Mouse (Mus musculus) heart, adult 2 months (tissue): ENCODE measurements around the gene Trmt44. TPM values are rescaled to one million over a fixed set of nuclear protein-coding genes. Genes with fewer than 3 reads are reported as not detected.

Experiments
- DNase-seq, 2 experiments: peaks; one replicate each; pipeline ENCODE4 v3.0.0; 2021
- H3K27ac ChIP-seq: fragments of 200-600 bp; 2 replicates; pipeline ENCODE4 v1.8.1; 2022
- H3K27me3 ChIP-seq: fragments of 200-500 bp; 2 replicates; pipeline ENCODE4 v1.6.1; 2012; ENCODE audit warnings: mild to moderate bottlenecking, low read length, inconsistent platforms, mixed read lengths; ENCODE audit not compliant: control insufficient read depth, insufficient read depth
- H3K36me3 ChIP-seq: fragments of 200-500 bp; 2 replicates; pipeline ENCODE4 v1.6.1; 2012; ENCODE audit warnings: low read length, inconsistent platforms; ENCODE audit not compliant: control insufficient read depth, insufficient read depth
- H3K4me1 ChIP-seq: fragments of 200-500 bp; 2 replicates; pipeline ENCODE4 v1.6.1; 2011; ENCODE audit warnings: low read length; ENCODE audit not compliant: control insufficient read depth, insufficient read depth
- H3K4me3 ChIP-seq: fragments of 200-600 bp; 2 replicates; pipeline ENCODE4 v1.8.1; 2022
- H3K79me2 ChIP-seq: fragments of 200-500 bp; replicated peaks from 2 replicates; pipeline ENCODE4 v1.6.1; 2012; ENCODE audit warnings: mild to moderate bottlenecking, inconsistent platforms, low read length, moderate library complexity, mixed read lengths; ENCODE audit not compliant: control insufficient read depth, insufficient read depth
- H3K9ac ChIP-seq: fragments of 200-500 bp; 2 replicates; pipeline ENCODE4 v1.6.1; 2012; ENCODE audit warnings: low read depth, mild to moderate bottlenecking, control low read depth, inconsistent platforms, low read length, mixed read lengths
- CTCF ChIP-seq: fragments of 200-600 bp; IDR thresholded peaks from 2 replicates; pipeline ENCODE4 v1.8.1; 2022; ENCODE audit warnings: antibody characterized with exemption, mild to moderate bottlenecking, moderate library complexity
- EP300 ChIP-seq: fragments of 200-500 bp; IDR thresholded peaks from 2 replicates; pipeline ENCODE4 v1.6.1; 2011; ENCODE audit warnings: low read depth, low read length, control low read depth; ENCODE audit not compliant: insufficient read depth
- POLR2A ChIP-seq: fragments of 200-500 bp; IDR thresholded peaks from 2 replicates; pipeline ENCODE4 v1.6.1; 2011; ENCODE audit warnings: mild to moderate bottlenecking, low read depth, low read length, control low read depth; ENCODE audit not compliant: insufficient read depth
- WGBS: fragments of 180-500 bp; shearing (Covaris S2); methylation state at CpG from one replicate; pipeline ENCODE4 v1.1.7; 2018; 5-methylcytosine and 5-hydroxymethylcytosine counted together
- intact Hi-C: fragments of 180-260 bp; cut with DNase I; formaldehyde crosslinking; loops from one replicate; pipeline ENCODE4 v1.15.1; 2025
- polyA plus RNA-seq: library from polyadenylated mRNA; depleted of rRNA; stranded (reverse); fragments of >200 nt; gene quantifications from 2 replicates; pipeline ENCODE4 v1.2.3, GENCODE M21; 2012
- total RNA-seq, 2 experiments: library from RNA; stranded (reverse); gene quantifications; 2 replicates each; pipeline ENCODE4 v1.2.3; 2021

Trmt44 gene
- total and polyA plus RNA-seq, 3 experiments, result 1.7 to 2.0 (median 1.9) TPM

GRCm38 (mm10) chr5:35541059-35541790, 33.6 kb downstream of the Trmt44 start:
- H3K79me2 ChIP-seq, result no peaks in the 10 kb centered on the region
- intact Hi-C loops, result no loop called here
- no peak overlapping the region for H3K27ac ChIP-seq
- H3K27me3 ChIP-seq, result no peaks in the 10 kb centered on the region; the same call in 1 of the 2 replicates
- H3K9ac ChIP-seq, result no peak overlapping the region
- no peaks in the 10 kb centered on the region for H3K36me3 ChIP-seq
- no peaks in the 10 kb centered on the region for H3K4me1 ChIP-seq
- 73% methylated on average over 4 of the region's 4 CpGs for WGBS
- TF ChIP-seq POLR2A, result no peak
- TF ChIP-seq CTCF, result no peak
- TF ChIP-seq EP300, result no peak
- H3K4me3 ChIP-seq, result no peak overlapping the region
- DNase-seq, result no peak

DNA sequence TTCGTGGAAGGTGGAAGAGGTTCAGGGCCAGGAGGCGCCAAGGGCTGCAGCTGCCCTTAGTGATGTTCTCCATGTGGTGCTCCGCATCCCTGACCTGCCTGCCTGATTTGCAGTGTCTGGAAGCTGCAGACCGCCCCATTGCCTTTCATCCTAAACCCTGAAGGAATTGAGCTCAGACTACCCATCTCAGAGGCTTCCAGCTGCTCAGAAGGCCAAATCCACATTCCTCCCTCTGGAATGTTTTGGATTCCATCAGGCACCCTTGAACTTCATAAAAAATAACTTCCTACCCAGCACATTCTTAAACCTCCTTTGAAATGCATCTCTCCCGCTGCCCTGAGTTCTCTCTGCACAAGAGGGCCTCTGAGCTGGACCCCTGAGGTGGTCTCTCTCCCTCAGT, 34.3 kb downstream of the Trmt44 start:
- no peaks in the 10 kb centered on the region for H3K36me3 ChIP-seq
- no peaks in the 10 kb centered on the region; the same call in 1 of the 2 replicates for H3K27me3 ChIP-seq
- no peak for TF ChIP-seq POLR2A
- TF ChIP-seq CTCF, result no peak
- TF ChIP-seq EP300, result no peak
- no peak overlapping the region for H3K9ac ChIP-seq
- H3K4me3 ChIP-seq, result no peak overlapping the region
- intact Hi-C loops, result no loop called here
- H3K4me1 ChIP-seq, result no peaks in the 10 kb centered on the region
- DNase-seq, result no peak
- H3K27ac ChIP-seq, result no peak overlapping the region
- WGBS, result 58% methylated on average over 5 of the region's 5 CpGs
- H3K79me2 ChIP-seq, result no peaks in the 10 kb centered on the region

DNA sequence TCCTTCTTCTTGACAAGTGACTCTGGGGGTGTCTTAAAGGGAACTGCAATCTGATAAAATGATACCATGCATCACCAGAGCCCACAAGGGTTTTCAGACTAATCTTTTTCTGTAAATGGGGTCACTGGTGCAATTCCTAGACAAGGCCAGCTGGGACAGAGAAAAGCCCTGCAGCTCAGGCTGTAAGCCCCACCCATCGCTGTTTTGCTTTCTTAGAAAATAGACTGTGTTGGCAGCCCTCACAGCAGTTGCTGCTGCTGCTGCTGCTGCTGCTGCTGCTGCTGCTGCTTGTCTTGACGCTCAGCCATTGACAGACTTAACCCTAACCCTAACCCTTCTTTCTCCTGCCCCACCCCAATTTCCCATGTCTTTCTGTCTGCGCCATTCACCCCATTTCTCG, 35.3 kb downstream of the Trmt44 start:
- intact Hi-C loops, result no loop called here
- Histone ChIP-seq H3K79me2 (no peaks in the 10 kb centered on the region), H3K9ac (no peak overlapping the region), H3K27me3 (no peaks in the 10 kb centered on the region; the same call in 1 of the 2 replicates), H3K4me3 (no peak overlapping the region), H3K4me1 (no peaks in the 10 kb centered on the region), H3K27ac (no peak overlapping the region), H3K36me3 (no peaks in the 10 kb centered on the region)
- TF ChIP-seq POLR2A (no peak), CTCF (no peak), EP300 (no peak)
- 42% methylated on average over 4 of the region's 4 CpGs for WGBS
- no peak for DNase-seq

- 50% methylated on average over 3 of the region's 3 CpGs for WGBS
- TF ChIP-seq EP300, result no peak
- no peak for TF ChIP-seq POLR2A
- TF ChIP-seq CTCF, result no peak
- no peaks in the 10 kb centered on the region for H3K4me1 ChIP-seq
- H3K4me3 ChIP-seq, result no peak overlapping the region
- H3K27ac ChIP-seq, result no peak overlapping the region
- DNase-seq, result peak in 1 of 2 experiments; percentile 60
- H3K9ac ChIP-seq, result no peak overlapping the region
- no peaks in the 10 kb centered on the region for H3K36me3 ChIP-seq
- H3K79me2 ChIP-seq, result no peaks in the 10 kb centered on the region
- no peaks in the 10 kb centered on the region; the same call in 1 of the 2 replicates for H3K27me3 ChIP-seq
- intact Hi-C loops, result no loop called here
Measured at GRCm38 (mm10) chr5:35538022-35538421, 36.8 kb downstream of the Trmt44 start.

DNA sequence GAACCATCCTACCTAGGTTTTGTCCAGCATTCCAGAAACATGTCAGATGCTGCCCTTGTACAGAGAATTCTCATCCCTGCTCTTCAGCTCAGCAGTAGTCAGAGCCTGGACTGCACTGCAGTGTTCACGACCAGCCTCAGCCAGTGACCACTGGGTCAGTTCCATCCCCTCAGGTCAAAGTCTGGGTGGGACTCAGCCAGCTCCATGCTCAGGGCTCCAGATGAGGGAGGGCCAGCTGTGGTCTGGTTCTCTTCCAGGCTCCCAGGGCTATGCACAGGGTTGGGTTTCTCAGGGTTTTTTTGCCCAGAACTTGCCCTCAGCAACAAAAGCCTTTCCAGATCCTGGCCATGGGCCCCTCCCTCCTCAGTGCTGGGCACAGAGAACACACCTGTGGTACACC, 37.4 kb downstream of the Trmt44 start:
- H3K27me3 ChIP-seq, result no peaks in the 10 kb centered on the region; the same call in 1 of the 2 replicates
- intact Hi-C loops, result no loop called here
- WGBS, result 52% methylated on average over 1 of the region's 1 CpGs
- DNase-seq, result no peak
- TF ChIP-seq EP300 (no peak), POLR2A (no peak), CTCF (no peak)
- H3K4me1 ChIP-seq, result no peaks in the 10 kb centered on the region
- H3K79me2 ChIP-seq, result no peaks in the 10 kb centered on the region
- H3K4me3 ChIP-seq, result no peak overlapping the region
- H3K9ac ChIP-seq, result no peak overlapping the region
- H3K27ac ChIP-seq, result no peak overlapping the region
- H3K36me3 ChIP-seq, result no peaks in the 10 kb centered on the region

DNA sequence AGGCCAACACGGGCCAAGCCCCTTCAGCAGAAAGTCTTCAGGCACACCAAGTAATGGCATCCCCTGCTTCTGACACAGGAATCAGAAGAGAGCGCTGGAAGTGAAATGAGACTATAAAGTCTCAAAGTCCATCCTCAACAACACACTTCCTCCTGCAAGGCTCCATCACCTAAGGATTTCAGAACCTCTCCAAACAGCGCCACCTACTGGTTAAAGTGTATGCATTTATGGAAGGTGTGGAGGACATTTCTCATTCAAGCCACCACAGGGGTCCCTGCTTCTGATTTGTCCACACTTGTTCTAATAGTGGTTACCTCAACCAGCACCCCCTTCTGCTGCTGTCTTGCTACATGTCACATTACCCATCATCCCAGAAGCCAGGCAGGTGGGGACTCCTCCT, 38.6 kb downstream of the Trmt44 start:
- Histone ChIP-seq H3K9ac (no peak overlapping the region), H3K79me2 (no peaks in the 10 kb centered on the region), H3K27me3 (no peaks in the 10 kb centered on the region; the same call in 1 of the 2 replicates), H3K4me3 (no peak overlapping the region), H3K36me3 (no peaks in the 10 kb centered on the region), H3K4me1 (no peaks in the 10 kb centered on the region), H3K27ac (no peak overlapping the region)
- DNase-seq, result no peak
- intact Hi-C loops, result no loop called here
- TF ChIP-seq EP300 (no peak), CTCF (peak; percentile 53)
- 66% methylated on average over 3 of the region's 3 CpGs for WGBS
